Mouse (Mus musculus) midbrain, embryonic 10.5 days (tissue): Measurements from ENCODE around the gene Klra6. TPM values are rescaled to one million over a fixed set of nuclear protein-coding genes. Genes with fewer than 3 reads are reported as not detected.
"Not testable (repeated sequence)": the region's sequence is repeated elsewhere in the genome, so short reads cannot be mapped to it uniquely, and the experiment has no call there.

ENCODE experiments used
- DNase-seq: peaks from one replicate; pipeline ENCODE4 v3.0.0-alpha.2; 2017; ENCODE audit warnings: low spot score
- H3K27ac ChIP-seq: fragments of 300-500 bp; sonication (generic); replicated peaks from 2 replicates; pipeline ENCODE4 v1.5.1; 2016; ENCODE audit warnings: mild to moderate bottlenecking
- H3K27me3 ChIP-seq: fragments of 300-500 bp; sonication (generic); 2 replicates; pipeline ENCODE4 v1.6.1; 2016; ENCODE audit warnings: low read depth, mild to moderate bottlenecking; ENCODE audit not compliant: poor library complexity, severe bottlenecking
- H3K36me3 ChIP-seq: fragments of 300-500 bp; sonication (generic); 2 replicates; pipeline ENCODE4 v1.6.1; 2016; ENCODE audit warnings: mild to moderate bottlenecking, moderate library complexity
- H3K4me1 ChIP-seq: fragments of 300-500 bp; sonication (generic); 2 replicates; pipeline ENCODE4 v1.6.1; 2016
- H3K4me3 ChIP-seq: fragments of 300-500 bp; sonication (generic); 2 replicates; pipeline ENCODE4 v1.5.1; 2016; ENCODE audit warnings: mild to moderate bottlenecking, moderate library complexity
- H3K9me3 ChIP-seq: fragments of 300-500 bp; sonication (generic); replicated peaks from 2 replicates; pipeline ENCODE4 v1.6.1; 2016; ENCODE audit warnings: mild to moderate bottlenecking
- WGBS: fragments of 180-500 bp; shearing (Covaris S2); methylation state at CpG from one replicate; pipeline ENCODE4 v1.1.7; 2016; 5-methylcytosine and 5-hydroxymethylcytosine counted together
- polyA plus RNA-seq: library from polyadenylated mRNA; unstranded; fragments of >200 nt; fragmentation: Nextera tagmentation; extraction: Ambion mirVana; gene quantifications from 2 replicates; pipeline ENCODE4 v1.2.1, GENCODE M21; 2016

Gene Klra6
- not detected in 2 replicates for polyA plus RNA-seq

DNA sequence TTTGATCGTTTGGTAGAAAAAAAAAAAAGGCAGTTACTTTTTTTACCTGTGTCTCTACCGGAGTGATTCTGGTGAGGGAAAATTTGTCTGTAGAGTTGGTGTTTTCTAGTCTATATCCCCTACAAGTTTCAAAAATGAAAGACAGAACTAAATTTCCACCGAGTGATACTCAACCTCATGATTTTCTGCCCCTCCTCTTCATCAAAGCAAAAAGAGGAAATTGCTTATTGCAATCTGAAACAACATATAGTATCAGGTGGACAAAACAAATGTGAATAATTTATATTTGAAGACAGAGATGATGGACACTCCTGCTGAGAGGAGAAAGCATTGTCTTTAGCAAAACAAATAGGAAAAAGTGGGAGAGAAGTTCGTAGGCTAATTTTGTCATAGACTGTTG lies at the start of gene Klra6:
TSS of gene Klra6 (minus strand) at position 101 of the 400 bp plus-strand sequence.
- WGBS = 84% methylated on average over 4 of the region's 4 CpGs
- H3K36me3 ChIP-seq = no peaks in the 10 kb centered on the region
- H3K4me3 ChIP-seq = no peak within 1 kb of the TSS
- no peaks in the 10 kb centered on the region for H3K27me3 ChIP-seq
- no peak within 1 kb of the TSS for H3K27ac ChIP-seq
- peaks cover 10% of the 10 kb centered on the region for H3K9me3 ChIP-seq
- no peaks in the 10 kb centered on the region for H3K4me1 ChIP-seq
- DNase-seq = no peak

DNA sequence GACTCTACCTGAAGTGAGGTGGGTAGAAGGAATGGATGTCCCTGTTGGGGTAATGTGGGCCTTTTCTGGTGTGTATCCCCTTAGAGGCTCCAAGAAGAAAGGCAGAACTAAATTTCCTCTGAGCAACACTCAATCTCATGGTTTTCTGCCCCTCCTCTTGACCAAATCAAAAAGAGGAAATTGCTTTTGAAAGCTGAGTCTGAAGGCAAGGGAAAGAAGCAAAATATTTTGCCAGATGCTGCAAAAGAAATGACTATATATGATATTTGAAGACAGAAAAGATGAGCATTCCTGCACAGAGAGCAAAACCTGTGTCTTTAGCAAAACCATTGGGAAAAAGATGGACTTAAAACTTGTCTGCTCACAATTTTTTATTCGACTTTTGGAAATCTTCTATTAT lies 40.4 kb upstream of the Klra6 start, which contains the start of gene Klra4:
TSS of gene Klra4 (minus strand) at position 101 of the 400 bp plus-strand sequence.
- not testable (repeated sequence) for H3K36me3 ChIP-seq, H3K27me3 ChIP-seq, H3K4me3 ChIP-seq, DNase-seq, H3K4me1 ChIP-seq, H3K27ac ChIP-seq
- 70% methylated on average over 1 of the region's 1 CpGs for WGBS
- peaks cover 34% of the 10 kb centered on the region for H3K9me3 ChIP-seq

DNA sequence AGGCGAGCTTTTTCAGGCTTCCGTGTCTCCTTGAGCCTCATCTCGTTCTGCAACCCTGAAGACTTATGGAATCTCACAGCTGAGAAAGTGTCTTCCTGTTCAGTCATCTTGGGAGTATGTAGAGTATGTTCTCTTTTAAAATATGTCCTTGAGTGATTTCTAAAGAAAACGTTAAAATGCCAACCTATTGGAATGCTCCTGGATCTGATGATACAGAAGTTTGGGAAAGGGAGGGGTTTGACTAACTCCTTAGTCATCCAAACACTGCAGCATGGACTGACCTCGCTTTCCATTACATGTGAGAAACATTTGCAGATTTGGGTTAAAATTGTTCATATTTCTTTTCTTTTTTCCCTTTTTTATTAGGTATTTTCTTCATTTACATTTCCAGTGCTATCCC lies 38.4 kb upstream of the Klra6 start:
- DNase-seq = no peak
- 80% methylated on average over 5 of the region's 5 CpGs for WGBS
- Histone ChIP-seq H3K4me3 (no peak overlapping the region), H3K4me1 (no peaks in the 10 kb centered on the region), H3K9me3 (peaks cover 16% of the 10 kb centered on the region; the same call in 1 of the 2 replicates), H3K36me3 (no peaks in the 10 kb centered on the region), H3K27me3 (no peaks in the 10 kb centered on the region), H3K27ac (no peak overlapping the region)

DNA sequence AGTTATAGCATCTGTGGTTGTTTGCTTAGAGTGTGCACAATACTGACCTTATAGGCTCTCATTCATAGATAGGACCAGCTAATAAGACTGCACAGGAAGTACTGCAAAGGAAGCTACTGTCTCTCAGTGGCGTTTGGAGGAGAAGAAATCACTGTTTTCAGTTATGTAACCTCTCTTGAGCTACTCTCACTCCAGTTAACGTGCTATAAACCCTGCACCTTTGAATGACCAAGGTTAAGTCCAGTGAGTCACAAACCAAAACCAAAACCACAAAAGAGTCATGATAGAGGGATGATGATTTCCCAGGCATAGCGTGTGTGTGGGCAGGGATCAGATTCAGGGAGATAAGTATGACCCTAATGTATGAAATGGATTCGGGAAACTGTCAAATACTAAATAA lies 8.4 kb upstream of the Klra6 start:
- not testable (repeated sequence) for DNase-seq, H3K4me1 ChIP-seq, H3K36me3 ChIP-seq, H3K27ac ChIP-seq, H3K27me3 ChIP-seq, H3K4me3 ChIP-seq
- H3K9me3 ChIP-seq = peaks cover 18% of the 10 kb centered on the region
- WGBS = 62% methylated on average over 4 of the region's 4 CpGs

DNA sequence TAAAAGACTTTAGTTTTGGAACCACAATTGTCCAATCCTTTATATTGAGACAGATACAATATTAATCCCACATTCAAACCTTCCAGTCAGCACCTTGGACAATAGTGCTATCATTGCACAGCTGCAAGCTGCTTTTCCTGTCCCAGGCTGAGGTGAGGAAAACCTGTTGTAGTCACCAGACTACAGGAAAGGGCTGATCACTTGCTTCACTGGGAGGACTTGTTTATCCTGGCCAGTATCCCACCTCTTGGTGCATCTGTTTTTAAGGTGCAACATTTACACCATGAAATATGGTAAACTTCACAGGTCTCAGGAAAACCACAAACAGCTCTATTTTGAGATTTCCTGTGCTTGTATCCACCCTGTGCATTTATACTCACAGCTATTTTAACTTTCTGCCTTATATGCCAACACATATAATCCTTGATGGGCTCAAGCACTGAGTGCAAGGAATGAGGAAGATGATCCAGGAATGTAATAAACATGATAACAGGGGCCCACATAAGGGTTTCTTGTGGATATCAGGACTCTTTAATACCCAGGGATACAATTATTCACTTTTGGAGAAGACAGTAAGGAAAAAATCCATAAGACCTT lies 4.8 kb upstream of the Klra6 start:
- not testable (repeated sequence) for H3K4me3 ChIP-seq, H3K4me1 ChIP-seq, DNase-seq, H3K36me3 ChIP-seq, H3K27ac ChIP-seq, H3K27me3 ChIP-seq
- H3K9me3 ChIP-seq = peaks cover 17% of the 10 kb centered on the region

Other genes with a start within 250 kb of the Klra6 start
- gene Gm156, start 242.7 kb downstream of the Klra6 start, polyA plus RNA-seq = not detected in 2 replicates
- not detected in 2 replicates for gene Gm17631, start 164.3 kb downstream of the Klra6 start, polyA plus RNA-seq
- not detected in 2 replicates for gene Klra17, start 150.3 kb downstream of the Klra6 start, polyA plus RNA-seq
- gene Klra5, start 109.3 kb downstream of the Klra6 start, polyA plus RNA-seq = not detected in 2 replicates
- not detected in 2 replicates for gene Klra4, start 40.3 kb upstream of the Klra6 start, polyA plus RNA-seq
- gene Klra8, start 102.9 kb upstream of the Klra6 start, polyA plus RNA-seq = not detected in 2 replicates
- gene Klra9, start 166.2 kb upstream of the Klra6 start, polyA plus RNA-seq = not detected in 2 replicates
- not detected in 2 replicates for gene Klra7, start 206.4 kb upstream of the Klra6 start, polyA plus RNA-seq